Mouse (Mus musculus) heart, postnatal 0 days (tissue): ENCODE measurements around the gene Rpsa. TPM values are rescaled to one million over a fixed set of nuclear protein-coding genes. Genes with fewer than 3 reads are reported as not detected.

Experiments
- ATAC-seq: fragments of 200-750 bp; cut with Nextera tagmentation; 2 replicates; pipeline ENCODE4 v1.8.0; 2017; ENCODE audit warnings: low read depth, moderate number of reproducible peaks, moderate library complexity; ENCODE audit not compliant: insufficient read depth
- DNase-seq: peaks from one replicate; pipeline ENCODE4 v3.0.0-alpha.2; 2016; ENCODE audit warnings: low spot score
- H3K27ac ChIP-seq: fragments of 300-500 bp; sonication (generic); 2 replicates; pipeline ENCODE4 v1.5.1; 2014; ENCODE audit warnings: low read depth, mild to moderate bottlenecking
- H3K27me3 ChIP-seq: fragments of 300-500 bp; sonication (generic); 2 replicates; pipeline ENCODE4 v1.6.1; 2014; ENCODE audit warnings: low read length, mixed read lengths; ENCODE audit not compliant: control insufficient read depth, insufficient read depth
- H3K36me3 ChIP-seq: fragments of 300-500 bp; sonication (generic); replicated peaks from 2 replicates; pipeline ENCODE4 v1.6.1; 2014; ENCODE audit warnings: low read length, mixed read lengths; ENCODE audit not compliant: control insufficient read depth, insufficient read depth
- H3K4me1 ChIP-seq: fragments of 300-500 bp; sonication (generic); 2 replicates; pipeline ENCODE4 v1.6.1; 2014; ENCODE audit warnings: antibody characterized with exemption; ENCODE audit not compliant: control insufficient read depth, insufficient read depth
- H3K4me2 ChIP-seq: fragments of 300-500 bp; sonication (generic); 2 replicates; pipeline ENCODE4 v1.6.1; 2014; ENCODE audit warnings: low read depth, mild to moderate bottlenecking, low read length, moderate library complexity
- H3K4me3 ChIP-seq: fragments of 300-500 bp; sonication (generic); 2 replicates; pipeline ENCODE4 v1.5.1; 2014; ENCODE audit warnings: low read depth, low read length
- H3K9ac ChIP-seq: fragments of 300-500 bp; sonication (generic); replicated peaks from 2 replicates; pipeline ENCODE4 v1.6.1; 2014; ENCODE audit warnings: low read depth, low read length, mixed read lengths
- H3K9me3 ChIP-seq: fragments of 300-500 bp; sonication (generic); replicated peaks from 2 replicates; pipeline ENCODE4 v1.6.1; 2016; ENCODE audit warnings: low read length; ENCODE audit not compliant: control insufficient read depth
- CTCF ChIP-seq: IDR thresholded peaks from 2 replicates; pipeline ENCODE4 v1.5.1; 2016; ENCODE audit warnings: antibody characterized with exemption, control low read depth, low read depth
- EP300 ChIP-seq: IDR thresholded peaks from 2 replicates; pipeline ENCODE4 v1.6.1; 2016; ENCODE audit warnings: antibody characterized with exemption, low read depth
- WGBS: fragments of 180-500 bp; shearing (Covaris S2); extraction: QIAGEN DNeasy Blood & Tissue Kit; methylation state at CpG from one replicate; pipeline ENCODE4 v1.1.7; 2014; 5-methylcytosine and 5-hydroxymethylcytosine counted together
- polyA plus RNA-seq: library from polyadenylated mRNA; unstranded; fragments of >200 nt; fragmentation: Nextera tagmentation; extraction: Ambion mirVana; gene quantifications from 2 replicates; pipeline ENCODE4 v1.2.1, GENCODE M21; 2015
- total RNA-seq: library from RNA; depleted of rRNA; stranded (reverse); fragments of >200 nt; gene quantifications from 2 replicates; pipeline ENCODE4 v1.2.3, GENCODE M21; 2014; ENCODE audit warnings: low replicate concordance; rRNA removed

The Rpsa gene
- 1,454 and 1,728 TPM in 2 replicates for total RNA-seq
- 572 and 602 TPM in 2 replicates for polyA plus RNA-seq

GRCm38 (mm10) chr9:120127538-120128251, at the start of gene Rpsa:
Gene Rpsa (plus strand): TSS chr9:120127689.
- Histone ChIP-seq H3K9me3 (no peaks in the 10 kb centered on the region), H3K4me2 (peak within 1 kb of the TSS; percentile 80), H3K4me1 (peaks cover 15% of the 10 kb centered on the region), H3K27me3 (no peaks in the 10 kb centered on the region), H3K36me3 (peaks cover 52% of the 10 kb centered on the region), H3K4me3 (peak within 1 kb of the TSS; percentile 79), H3K27ac (peak within 1 kb of the TSS; percentile 86), H3K9ac (peak within 1 kb of the TSS; percentile 87)
- under 1% methylated on average over 68 of the region's 72 CpGs for WGBS
- TF ChIP-seq EP300 (no peak), CTCF (no peak; the same call in 1 of the 2 replicates)
- ATAC-seq: peak; percentile 98
- DNase-seq: peak; percentile 98

DNA sequence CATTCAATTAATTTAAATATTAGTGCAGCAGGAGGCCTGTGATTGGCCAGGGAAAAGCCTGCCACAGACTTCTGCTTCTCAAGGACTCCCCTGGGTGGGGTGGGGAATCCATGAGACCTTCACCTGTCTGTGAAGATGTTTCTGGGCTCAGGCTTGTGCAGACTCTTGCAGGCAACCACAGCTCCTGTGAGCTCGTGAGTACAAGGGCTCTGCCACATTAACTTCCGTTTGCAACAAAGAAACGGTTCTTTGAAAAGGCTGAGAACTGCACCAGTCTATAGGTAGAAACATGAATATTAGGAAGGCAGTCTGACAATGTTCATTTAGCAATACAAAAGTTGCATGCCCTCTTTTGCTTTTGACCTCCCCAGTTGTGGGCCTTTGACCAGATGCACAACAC, 49.2 kb upstream of the Rpsa start:
- no peaks in the 10 kb centered on the region for H3K36me3 ChIP-seq
- H3K4me1 ChIP-seq: no peaks in the 10 kb centered on the region
- no peaks in the 10 kb centered on the region for H3K27me3 ChIP-seq
- no peak overlapping the region for H3K4me3 ChIP-seq
- H3K9ac ChIP-seq: no peak overlapping the region
- WGBS: 86% methylated on average over 3 of the region's 3 CpGs
- H3K4me2 ChIP-seq: no peak overlapping the region
- ATAC-seq: no peak
- no peaks in the 10 kb centered on the region for H3K9me3 ChIP-seq
- H3K27ac ChIP-seq: no peak overlapping the region
- TF ChIP-seq EP300: no peak
- TF ChIP-seq CTCF: no peak
- no peak for DNase-seq

GRCm38 (mm10) chr9:120079901-120080300, 47.6 kb upstream of the Rpsa start:
- 61% methylated on average over 7 of the region's 7 CpGs for WGBS
- no peak for DNase-seq
- Histone ChIP-seq H3K27ac (no peak overlapping the region), H3K9me3 (no peaks in the 10 kb centered on the region), H3K4me1 (no peaks in the 10 kb centered on the region), H3K36me3 (no peaks in the 10 kb centered on the region), H3K9ac (no peak overlapping the region), H3K4me3 (no peak overlapping the region), H3K27me3 (no peaks in the 10 kb centered on the region), H3K4me2 (no peak overlapping the region)
- TF ChIP-seq EP300 (no peak), CTCF (no peak)
- ATAC-seq: no peak

- H3K36me3 ChIP-seq: no peaks in the 10 kb centered on the region
- no peak overlapping the region for H3K4me2 ChIP-seq
- WGBS: 75% methylated on average over 8 of the region's 8 CpGs
- no peak for DNase-seq
- H3K27ac ChIP-seq: no peak overlapping the region
- H3K9me3 ChIP-seq: no peaks in the 10 kb centered on the region
- H3K27me3 ChIP-seq: no peaks in the 10 kb centered on the region
- H3K9ac ChIP-seq: no peak overlapping the region
- TF ChIP-seq CTCF (no peak), EP300 (no peak)
- no peak for ATAC-seq
- H3K4me3 ChIP-seq: no peak overlapping the region
- H3K4me1 ChIP-seq: no peaks in the 10 kb centered on the region
These were observed 46.9 kb upstream of the Rpsa start for GRCm38 (mm10) chr9:120080546-120081108.

DNA sequence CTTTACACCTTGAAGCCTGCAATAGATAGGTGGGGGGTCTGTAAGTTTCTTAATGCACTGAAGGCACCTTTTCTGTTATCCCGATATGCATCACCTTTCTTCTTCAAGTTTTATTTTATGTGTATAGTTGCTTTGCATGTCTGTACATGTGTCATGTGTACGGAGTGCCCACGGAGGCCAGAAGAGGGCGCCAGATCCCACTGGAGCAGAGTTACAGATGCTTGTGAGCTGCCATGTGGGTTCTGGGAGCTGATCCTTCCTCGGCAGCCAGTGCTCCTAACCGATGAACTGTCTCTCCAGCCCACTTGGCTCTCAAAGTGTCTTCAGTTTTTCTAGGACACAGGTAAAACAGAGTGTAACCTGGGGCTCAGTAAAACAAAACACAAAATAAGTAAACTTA, 46.2 kb upstream of the Rpsa start:
- Histone ChIP-seq H3K4me2 (no peak overlapping the region), H3K9ac (no peak overlapping the region), H3K4me3 (no peak overlapping the region), H3K27ac (no peak overlapping the region), H3K36me3 (no peaks in the 10 kb centered on the region), H3K27me3 (no peaks in the 10 kb centered on the region), H3K9me3 (no peaks in the 10 kb centered on the region), H3K4me1 (no peaks in the 10 kb centered on the region)
- TF ChIP-seq CTCF: no peak
- TF ChIP-seq EP300: no peak
- DNase-seq: no peak
- ATAC-seq: no peak
- WGBS: 62% methylated on average over 6 of the region's 6 CpGs
